Mouse (Mus musculus): ENCODE measurements around the gene Ap1s3. TPM values are rescaled to one million over a fixed set of nuclear protein-coding genes. Genes with fewer than 3 reads are reported as not detected.

Gene Ap1s3
- polyA plus RNA-seq, 1 experiment from 2014 or later, result 0.13 TPM

Other genes with a start within 250 kb of the Ap1s3 start
- 61.1 and 78.8 TPM in 2 replicates for gene Scg2, start 231.9 kb downstream of the Ap1s3 start, polyA plus RNA-seq (2014; fragmentation: Nextera tagmentation; extraction: Ambion mirVana)
- gene Mrpl44, start 104.0 kb upstream of the Ap1s3 start, polyA plus RNA-seq (2014; fragmentation: Nextera tagmentation; extraction: Ambion mirVana), result 42.7 and 46.6 TPM in 2 replicates
- gene Wdfy1, start 104.2 kb upstream of the Ap1s3 start, polyA plus RNA-seq (2014; fragmentation: Nextera tagmentation; extraction: Ambion mirVana), result 69.8 and 75.5 TPM in 2 replicates
- 61.2 and 80.9 TPM in 2 replicates for gene Serpine2, start 189.2 kb upstream of the Ap1s3 start, polyA plus RNA-seq (2014; fragmentation: Nextera tagmentation; extraction: Ambion mirVana)